Mouse (Mus musculus) liver, embryonic 14.5 days (tissue): ENCODE results near the gene Zfp989. TPM values are rescaled to one million over a fixed set of nuclear protein-coding genes. Genes with fewer than 3 reads are reported as not detected.
"Not testable (repeated sequence)": the region's sequence is repeated elsewhere in the genome, so short reads cannot be mapped to it uniquely, and the experiment has no call there.

Experiments
- ATAC-seq: fragments of 200-750 bp; cut with Nextera tagmentation; 2 replicates; pipeline ENCODE4 v1.8.0; 2017; ENCODE audit warnings: moderate number of reproducible peaks, mild to moderate bottlenecking, moderate library complexity; ENCODE audit not compliant: insufficient read depth
- DNase-seq, 3 experiments: peaks; one replicate each; pipeline ENCODE4 v3.0.0-alpha.2; 2012 to 2013; ENCODE audit warnings: low read depth in 3 of 3, low spot score in 3 of 3
- H3K27ac ChIP-seq: fragments of 300-500 bp; sonication (generic); 2 replicates; pipeline ENCODE4 v1.5.1; 2014; ENCODE audit warnings: moderate library complexity, mild to moderate bottlenecking, control low read depth, inconsistent platforms
- H3K27me3 ChIP-seq: fragments of 300-500 bp; sonication (generic); 2 replicates; pipeline ENCODE4 v1.6.1; 2014; ENCODE audit warnings: mild to moderate bottlenecking, low read length, moderate library complexity; ENCODE audit not compliant: control insufficient read depth, insufficient read depth
- H3K36me3 ChIP-seq: fragments of 300-500 bp; sonication (generic); replicated peaks from 2 replicates; pipeline ENCODE4 v1.6.1; 2014; ENCODE audit warnings: low read depth; ENCODE audit not compliant: control insufficient read depth, insufficient read depth
- H3K4me1 ChIP-seq, 2 experiments: fragments of 200-500 bp in 1 of 2; fragments of 300-500 bp in 1 of 2; sonication (generic) in 1 of 2; replicated peaks; 2 replicates each; pipeline ENCODE4 v1.6.1; 2012 to 2014; ENCODE audit warnings: antibody characterized with exemption in 1 of 2, inconsistent platforms in 1 of 2, low read length in 1 of 2; ENCODE audit not compliant: control insufficient read depth in 2 of 2, insufficient read depth in 2 of 2
- H3K4me2 ChIP-seq: fragments of 300-500 bp; sonication (generic); 2 replicates; pipeline ENCODE4 v1.6.1; 2014; ENCODE audit warnings: low read depth, mild to moderate bottlenecking, control low read depth, moderate library complexity
- H3K4me3 ChIP-seq, 2 experiments: fragments of 200-500 bp in 1 of 2; fragments of 300-500 bp in 1 of 2; sonication (generic) in 1 of 2; 2 replicates each; pipeline ENCODE4 v1.5.1; 2012 to 2014; ENCODE audit warnings: low read depth in 2 of 2, low read length in 2 of 2, mild to moderate bottlenecking in 2 of 2, control low read depth in 1 of 2, inconsistent platforms in 1 of 2, moderate library complexity in 1 of 2; ENCODE audit not compliant: insufficient read depth in 1 of 2
- H3K9ac ChIP-seq: fragments of 300-500 bp; sonication (generic); replicated peaks from 2 replicates; pipeline ENCODE4 v1.6.1; 2014; ENCODE audit warnings: mild to moderate bottlenecking, control low read depth, moderate library complexity
- H3K9me3 ChIP-seq: fragments of 300-500 bp; sonication (generic); 2 replicates; pipeline ENCODE4 v1.6.1; 2016; ENCODE audit warnings: low read length, mixed read lengths; ENCODE audit not compliant: control insufficient read depth
- WGBS: fragments of 180-500 bp; shearing (Covaris S2); extraction: QIAGEN DNeasy Blood & Tissue Kit; methylation state at CpG from one replicate; pipeline ENCODE4 v1.1.7; 2014; ENCODE audit not compliant: insufficient replicate concordance; 5-methylcytosine and 5-hydroxymethylcytosine counted together
- polyA plus RNA-seq, 2 experiments: library from polyadenylated mRNA; depleted of rRNA in 1 of 2; stranded (reverse) in 1 of 2; unstranded in 1 of 2; fragments of >200 nt; fragmentation: Nextera tagmentation in 1 of 2; extraction: Ambion mirVana in 1 of 2; gene quantifications; 2 replicates each; pipeline versions ENCODE4 v1.2.1 to v1.2.3; 2012 to 2014

Gene Zfp989
- polyA plus RNA-seq, 2 experiments = 0.05 TPM; not detected in 1

DNA sequence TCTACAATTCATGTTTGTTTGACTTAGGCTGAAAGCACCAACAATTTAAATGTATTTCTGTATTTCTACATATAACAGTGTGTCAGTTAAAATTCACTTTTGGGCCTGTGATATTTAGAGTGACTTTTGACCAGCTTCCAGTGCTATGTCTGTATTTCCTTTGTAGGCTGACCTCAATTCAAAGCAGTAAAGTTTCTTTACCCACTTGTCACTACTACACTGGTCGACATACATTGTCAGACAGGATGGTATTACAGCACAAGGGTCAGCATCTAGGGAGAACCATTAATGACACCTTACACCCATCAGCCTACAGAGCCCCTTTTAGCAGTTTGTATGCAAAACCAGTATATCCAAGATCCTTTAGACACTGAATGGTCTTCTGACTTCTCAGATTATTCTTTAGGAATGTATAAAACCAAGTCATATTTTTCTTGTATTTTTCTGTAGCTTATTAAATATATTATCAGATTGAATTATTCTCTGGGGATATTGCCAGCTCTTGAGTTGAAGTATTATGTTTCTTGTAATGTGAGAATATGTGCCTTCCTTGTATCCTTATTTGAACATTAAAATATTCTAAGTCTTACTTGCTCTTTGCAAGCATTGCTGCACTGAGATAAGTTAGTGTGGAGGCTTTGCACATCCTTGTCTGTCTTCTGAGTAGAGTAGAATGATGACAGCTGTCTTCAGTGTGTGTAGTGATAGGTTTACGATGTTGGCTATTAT is 59.7 kb downstream of the Zfp989 start:
- not testable (repeated sequence) for H3K4me3 ChIP-seq, H3K4me1 ChIP-seq, H3K4me2 ChIP-seq, H3K27me3 ChIP-seq, DNase-seq, H3K9me3 ChIP-seq, H3K27ac ChIP-seq, H3K9ac ChIP-seq, H3K36me3 ChIP-seq
- 65% methylated on average over 1 of the region's 2 CpGs for WGBS
- 0 out of 2 replicates have a peak, but pooled peaks have one; percentile 21 for ATAC-seq

Other genes starting within 250 kb of the Zfp989 start
- not detected in 2 replicates for gene Gm21411, start 62.4 kb upstream of the Zfp989 start, polyA plus RNA-seq (2012; rRNA removed)
- not detected in 2 replicates for gene Gm21411, start 62.4 kb upstream of the Zfp989 start, polyA plus RNA-seq (2014; fragmentation: Nextera tagmentation; extraction: Ambion mirVana)
- gene Rex2, start 49.9 kb downstream of the Zfp989 start, polyA plus RNA-seq (2012; rRNA removed) = not detected in 2 replicates
- not detected in 2 replicates for gene Rex2, start 49.9 kb downstream of the Zfp989 start, polyA plus RNA-seq (2014; fragmentation: Nextera tagmentation; extraction: Ambion mirVana)
- 0.94 and 2.6 TPM in 2 replicates for gene Zfp991, start 160.1 kb downstream of the Zfp989 start, polyA plus RNA-seq (2012; rRNA removed)
- 5.5 and 8.1 TPM in 2 replicates for gene Zfp991, start 160.1 kb downstream of the Zfp989 start, polyA plus RNA-seq (2014; fragmentation: Nextera tagmentation; extraction: Ambion mirVana)